Mouse (Mus musculus): ENCODE measurements around the gene Calcrl. TPM values are rescaled to one million over a fixed set of nuclear protein-coding genes. Genes with fewer than 3 reads are reported as not detected.

Gene Calcrl
- total RNA-seq, 2 experiments from 2014 or later: 7.5 to 8.0 TPM

GRCm38 (mm10) chr2:84296517-84296916 is 128.7 kb downstream of the Calcrl start:
- no peak for DNase-seq

GRCm38 (mm10) chr2:84295068-84295467 is 130.1 kb downstream of the Calcrl start:
- DNase-seq: no peak

- DNase-seq: peak in 1 of 2 experiments; percentile 13
These were observed 130.6 kb downstream of the Calcrl start for GRCm38 (mm10) chr2:84294611-84295010.

DNA sequence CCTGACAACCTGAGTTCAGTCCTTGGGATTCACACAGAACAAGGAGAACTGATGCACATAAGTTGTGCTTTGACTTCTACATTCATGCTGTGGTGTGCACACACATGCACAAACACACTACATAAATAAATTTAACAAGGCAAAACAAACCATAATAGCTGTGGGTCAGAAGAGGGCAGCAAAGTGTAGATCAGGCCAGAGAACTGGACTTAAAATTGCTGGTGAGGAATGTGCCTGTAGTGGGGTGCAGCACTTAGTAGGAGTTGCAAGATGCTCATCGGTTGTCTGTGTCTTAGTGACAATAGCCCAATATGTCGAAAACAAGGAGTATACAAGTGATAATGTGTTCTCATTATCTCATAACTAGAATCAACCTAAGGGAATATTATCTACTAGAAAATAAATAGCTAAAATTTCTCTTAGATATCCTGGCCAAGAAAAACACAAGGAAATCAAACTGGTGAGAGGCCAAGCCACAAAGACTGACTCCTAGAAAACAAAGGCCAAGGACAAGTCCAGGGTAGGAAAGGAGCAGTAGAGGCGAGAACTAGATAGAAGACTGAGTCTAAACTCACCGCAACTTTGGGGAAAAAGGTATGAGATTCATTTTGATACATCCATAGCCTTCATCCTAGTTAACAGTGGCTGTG is 132.7 kb downstream of the Calcrl start:
- no peak for DNase-seq

DNA sequence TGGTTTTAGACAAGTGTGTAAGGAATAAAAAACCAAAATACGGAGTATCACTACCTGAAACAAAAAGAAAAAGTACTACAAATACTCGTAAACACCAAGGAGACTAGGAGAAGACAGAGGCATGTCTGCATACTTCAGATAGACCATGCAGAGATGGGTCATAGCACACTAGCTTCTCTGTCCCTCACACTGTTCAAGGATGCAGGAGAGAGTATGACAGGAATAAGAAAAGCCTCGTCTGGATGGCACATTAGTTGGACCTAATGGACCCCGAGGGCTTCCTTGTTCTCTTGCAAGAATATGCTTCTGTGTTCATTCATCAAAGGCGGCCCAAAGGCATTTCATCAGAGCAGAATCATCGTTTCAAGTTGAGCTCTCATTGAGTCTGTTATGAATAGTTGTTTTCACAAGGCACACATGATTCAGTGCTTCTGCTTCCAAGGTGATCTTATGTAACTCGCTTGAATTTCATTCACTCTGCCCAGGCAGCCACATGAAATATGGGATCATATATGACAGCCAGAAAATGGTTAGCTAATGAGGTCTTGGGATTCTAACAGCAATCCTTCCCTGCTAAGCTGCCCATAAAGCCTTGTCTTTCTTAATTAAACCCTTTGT is 136.2 kb downstream of the Calcrl start:
- no peak for DNase-seq

Other genes starting within 250 kb of the Calcrl start
- 1 to 10 TPM; 3.3 to 3.7 TPM for gene Tfpi, start 51.4 kb upstream of the Calcrl start, total RNA-seq (2021)
- gene Ctnnd1, start 225.4 kb upstream of the Calcrl start, total RNA-seq (2021): 10 to 100 TPM; 50.8 to 53.1 TPM
- gene Btbd18, start 233.7 kb upstream of the Calcrl start, total RNA-seq (2021): not detected
- 10 to 100 TPM; 26.7 to 28.3 TPM for gene Selenoh, start 245.4 kb upstream of the Calcrl start, total RNA-seq (2021)